Mouse (Mus musculus) heart, embryonic 11.5 days (tissue): ENCODE measurements around the gene Tacc2. TPM values are rescaled to one million over a fixed set of nuclear protein-coding genes. Genes with fewer than 3 reads are reported as not detected.

ENCODE experiments used
- ATAC-seq: fragments of 200-750 bp; cut with Nextera tagmentation; replicated peaks from 2 replicates; pipeline ENCODE4 v1.8.0; 2017; ENCODE audit warnings: moderate library complexity; ENCODE audit not compliant: insufficient number of reproducible peaks, low FRiP score, low TSS enrichment
- H3K27ac ChIP-seq: fragments of 300-500 bp; sonication (generic); 2 replicates; pipeline ENCODE4 v1.5.1; 2014; ENCODE audit warnings: mild to moderate bottlenecking, low read depth, low read length
- H3K27me3 ChIP-seq: fragments of 300-500 bp; sonication (generic); 2 replicates; pipeline ENCODE4 v1.6.1; 2014; ENCODE audit warnings: mild to moderate bottlenecking, low read length, mixed read lengths; ENCODE audit not compliant: control insufficient read depth, insufficient read depth
- H3K36me3 ChIP-seq: fragments of 300-500 bp; sonication (generic); 2 replicates; pipeline ENCODE4 v1.6.1; 2014; ENCODE audit warnings: mild to moderate bottlenecking, low read length, moderate library complexity, mixed read lengths; ENCODE audit not compliant: control insufficient read depth, insufficient read depth
- H3K4me1 ChIP-seq: fragments of 300-500 bp; sonication (generic); 2 replicates; pipeline ENCODE4 v1.6.1; 2014; ENCODE audit warnings: low read length; ENCODE audit not compliant: control insufficient read depth, insufficient read depth
- H3K4me2 ChIP-seq: fragments of 300-500 bp; sonication (generic); 2 replicates; pipeline ENCODE4 v1.6.1; 2014; ENCODE audit warnings: mild to moderate bottlenecking, moderate library complexity
- H3K4me3 ChIP-seq: fragments of 300-500 bp; sonication (generic); 2 replicates; pipeline ENCODE4 v1.5.1; 2014; ENCODE audit warnings: low read depth, low read length
- H3K9ac ChIP-seq: fragments of 300-500 bp; sonication (generic); 2 replicates; pipeline ENCODE4 v1.6.1; 2014; ENCODE audit warnings: mild to moderate bottlenecking, low read depth, low read length, moderate library complexity
- H3K9me3 ChIP-seq: fragments of 300-500 bp; sonication (generic); replicated peaks from 2 replicates; pipeline ENCODE4 v1.6.1; 2016; ENCODE audit warnings: low read length; ENCODE audit not compliant: control insufficient read depth
- WGBS: fragments of 180-500 bp; shearing (Covaris S2); extraction: QIAGEN DNeasy Blood & Tissue Kit; methylation state at CpG from one replicate; pipeline ENCODE4 v1.1.7; 2014; ENCODE audit not compliant: insufficient replicate concordance; 5-methylcytosine and 5-hydroxymethylcytosine counted together
- polyA plus RNA-seq: library from polyadenylated mRNA; unstranded; fragments of >200 nt; fragmentation: Nextera tagmentation; extraction: Ambion mirVana; gene quantifications from 2 replicates; pipeline ENCODE4 v1.2.1, GENCODE M21; 2014

The Tacc2 gene
- polyA plus RNA-seq, 1 experiment from 2014 or later: 42.2 TPM

DNA sequence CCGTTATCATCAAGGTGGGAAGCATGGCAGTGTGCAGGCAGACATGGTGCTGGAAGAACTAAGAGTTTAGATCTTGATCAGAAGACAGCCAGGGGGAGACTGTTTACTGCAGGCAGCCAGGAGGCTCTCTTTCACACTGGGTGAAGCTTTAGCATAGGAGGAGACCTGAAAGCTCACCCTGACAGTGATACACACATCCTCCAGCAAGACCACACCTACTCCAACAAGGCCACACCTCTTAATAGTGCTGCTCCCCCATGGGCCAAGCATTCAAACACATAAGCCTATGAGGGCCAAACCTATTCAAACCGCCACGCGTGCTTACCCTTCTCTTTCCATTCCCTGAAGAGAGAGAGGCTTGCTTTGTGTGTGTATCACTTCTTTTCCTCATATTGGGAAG is 14.0 kb upstream of the Tacc2 start:
- Histone ChIP-seq H3K9ac (no peak overlapping the region), H3K9me3 (no peaks in the 10 kb centered on the region), H3K4me1 (no peaks in the 10 kb centered on the region), H3K4me3 (no peak overlapping the region), H3K27ac (no peak overlapping the region), H3K36me3 (no peaks in the 10 kb centered on the region), H3K27me3 (no peaks in the 10 kb centered on the region), H3K4me2 (no peak overlapping the region)
- ATAC-seq: no peak
- 77% methylated on average over 4 of the region's 4 CpGs for WGBS

- Histone ChIP-seq H3K4me2 (no peak overlapping the region), H3K4me3 (no peak overlapping the region), H3K27me3 (no peaks in the 10 kb centered on the region), H3K27ac (no peak overlapping the region), H3K4me1 (peaks cover 2% of the 10 kb centered on the region; the same call in 1 of the 2 replicates), H3K9ac (no peak overlapping the region), H3K36me3 (no peaks in the 10 kb centered on the region), H3K9me3 (no peaks in the 10 kb centered on the region)
- ATAC-seq: no peak
- WGBS: 44% methylated on average over 4 of the region's 4 CpGs
Measured at GRCm38 (mm10) chr7:130563880-130564279, 13.4 kb upstream of the Tacc2 start.

DNA sequence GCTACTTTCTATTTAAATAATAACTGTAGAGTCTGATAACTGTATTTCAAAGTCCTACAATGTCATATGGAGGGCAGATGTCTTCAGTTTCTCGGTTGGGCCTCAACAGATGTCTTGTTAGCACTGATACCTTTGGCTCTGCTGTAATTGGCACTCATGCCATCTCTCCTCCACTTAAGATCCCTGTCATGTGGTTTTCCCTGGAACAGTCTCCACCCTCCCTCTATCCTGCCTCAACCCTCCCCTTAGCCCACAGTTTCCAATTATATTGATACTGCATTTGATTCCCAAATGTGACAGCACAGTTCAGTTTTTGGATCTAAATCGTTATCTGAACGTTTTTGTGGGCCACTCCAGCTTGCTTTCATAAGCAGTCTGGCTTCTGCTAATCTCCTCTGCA is 12.6 kb upstream of the Tacc2 start:
- Histone ChIP-seq H3K27ac (no peak overlapping the region), H3K4me1 (peaks cover 5% of the 10 kb centered on the region), H3K9me3 (no peaks in the 10 kb centered on the region), H3K36me3 (no peaks in the 10 kb centered on the region), H3K4me2 (no peak overlapping the region), H3K9ac (no peak overlapping the region), H3K27me3 (no peaks in the 10 kb centered on the region), H3K4me3 (no peak overlapping the region)
- 52% methylated on average over 3 of the region's 3 CpGs for WGBS
- no peak for ATAC-seq

GRCm38 (mm10) chr7:130568783-130569436 is 8.3 kb upstream of the Tacc2 start:
- H3K27me3 ChIP-seq: no peaks in the 10 kb centered on the region
- no peak overlapping the region for H3K4me3 ChIP-seq
- H3K36me3 ChIP-seq: no peaks in the 10 kb centered on the region
- no peak overlapping the region for H3K4me2 ChIP-seq
- no peak for ATAC-seq
- no peak overlapping the region for H3K27ac ChIP-seq
- no peaks in the 10 kb centered on the region for H3K9me3 ChIP-seq
- 41% methylated on average over 9 of the region's 9 CpGs for WGBS
- peaks cover 5% of the 10 kb centered on the region for H3K4me1 ChIP-seq
- H3K9ac ChIP-seq: no peak overlapping the region

- no peaks in the 10 kb centered on the region for H3K9me3 ChIP-seq
- no peak overlapping the region for H3K27ac ChIP-seq
- WGBS: 84% methylated on average over 7 of the region's 7 CpGs
- H3K9ac ChIP-seq: no peak overlapping the region
- no peak for ATAC-seq
- no peak overlapping the region for H3K4me3 ChIP-seq
- no peaks in the 10 kb centered on the region for H3K36me3 ChIP-seq
- no peaks in the 10 kb centered on the region for H3K27me3 ChIP-seq
- H3K4me1 ChIP-seq: peaks cover 5% of the 10 kb centered on the region
- H3K4me2 ChIP-seq: no peak overlapping the region
Measured at GRCm38 (mm10) chr7:130570472-130570871, 6.8 kb upstream of the Tacc2 start.

DNA sequence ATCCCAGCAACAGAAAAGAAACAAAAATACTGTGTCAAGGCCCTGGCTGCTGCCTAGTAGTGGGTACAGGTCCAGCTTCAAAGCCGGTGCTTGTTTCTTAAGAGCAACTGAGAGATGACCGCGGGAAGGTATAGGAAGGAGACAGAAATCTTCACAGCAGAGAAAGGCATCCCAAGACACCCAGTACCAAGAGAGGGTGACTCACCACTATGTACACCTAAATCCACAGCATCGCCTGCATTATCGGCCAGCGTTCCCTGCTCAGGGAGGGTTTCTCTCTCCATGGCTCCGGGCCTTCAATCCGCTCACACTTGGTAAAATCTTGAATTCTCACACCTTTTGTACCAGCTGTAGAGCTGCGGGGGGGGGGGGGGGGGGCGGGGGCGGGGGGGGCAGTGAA is 4.4 kb upstream of the Tacc2 start, which contains the start of gene Nsmce4a:
Gene Nsmce4a (minus strand): TSS at position 298 of the 400 bp plus-strand sequence.
- ATAC-seq: no peak
- H3K9me3 ChIP-seq: no peaks in the 10 kb centered on the region
- H3K27ac ChIP-seq: no peak within 1 kb of the TSS
- H3K4me2 ChIP-seq: no peak within 1 kb of the TSS
- no peak within 1 kb of the TSS for H3K9ac ChIP-seq
- WGBS: 78% methylated on average over 8 of the region's 11 CpGs
- no peaks in the 10 kb centered on the region for H3K36me3 ChIP-seq
- H3K4me1 ChIP-seq: peaks cover 5% of the 10 kb centered on the region
- H3K4me3 ChIP-seq: no peak within 1 kb of the TSS
- H3K27me3 ChIP-seq: no peaks in the 10 kb centered on the region

GRCm38 (mm10) chr7:130573746-130574145 is 3.5 kb upstream of the Tacc2 start:
- Histone ChIP-seq H3K4me3 (no peak overlapping the region), H3K27ac (no peak overlapping the region), H3K4me1 (peaks cover 5% of the 10 kb centered on the region), H3K4me2 (no peak overlapping the region), H3K27me3 (no peaks in the 10 kb centered on the region), H3K36me3 (no peaks in the 10 kb centered on the region), H3K9ac (no peak overlapping the region), H3K9me3 (no peaks in the 10 kb centered on the region)
- ATAC-seq: no peak
- 89% methylated on average over 10 of the region's 10 CpGs for WGBS

DNA sequence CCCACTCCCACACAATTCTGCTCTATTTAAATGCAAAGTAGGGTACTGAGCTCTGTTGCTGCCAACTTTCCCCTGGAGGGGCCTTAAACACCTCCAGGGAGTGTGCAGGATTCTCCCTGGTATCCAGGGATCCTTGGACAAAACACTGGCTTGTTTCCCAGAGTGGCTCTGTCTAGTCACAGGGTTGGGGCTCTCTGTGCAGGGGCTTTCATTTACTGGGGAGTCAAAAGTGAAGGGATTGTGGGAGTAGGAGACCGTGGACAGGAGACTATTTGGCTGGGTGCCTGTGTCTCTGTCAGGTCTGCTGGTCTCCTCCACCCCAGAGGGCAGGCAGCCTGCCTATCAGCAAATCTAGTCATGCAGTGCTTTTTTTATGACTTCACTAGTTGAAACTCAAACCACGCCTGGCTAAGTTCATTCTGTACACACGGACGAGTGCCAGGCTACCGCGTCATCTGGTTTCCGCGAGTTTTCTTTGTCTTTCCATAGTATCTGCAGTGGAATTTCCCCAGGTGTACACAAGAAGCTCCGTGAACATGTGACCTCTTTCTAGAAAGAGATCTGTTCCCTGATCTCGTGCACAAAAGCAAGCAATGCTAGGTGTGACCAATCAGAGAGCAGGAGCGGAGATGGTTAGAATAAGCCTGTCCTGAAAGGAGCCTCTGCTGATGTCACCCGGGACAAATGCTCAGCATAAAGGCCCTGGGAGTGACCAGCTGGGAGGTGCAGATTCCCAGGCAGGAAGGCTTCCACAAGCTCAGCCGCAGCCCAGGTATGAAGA is 2.8 kb upstream of the Tacc2 start:
- Histone ChIP-seq H3K36me3 (no peaks in the 10 kb centered on the region), H3K27ac (no peak overlapping the region), H3K9ac (no peak overlapping the region), H3K9me3 (no peaks in the 10 kb centered on the region), H3K4me2 (no peak overlapping the region), H3K27me3 (no peaks in the 10 kb centered on the region), H3K4me3 (no peak overlapping the region), H3K4me1 (no peaks in the 10 kb centered on the region)
- 61% methylated on average over 13 of the region's 13 CpGs for WGBS
- no peak for ATAC-seq
